Mouse (Mus musculus): ENCODE results near the gene Fam89b.

The Fam89b gene

GRCm38 (mm10) chr19:5685861-5686260 is 43.6 kb downstream of the Fam89b start:
- DNase-seq (ENCODE audit: extremely low spot score, low spot score) = no peak

- DNase-seq (ENCODE audit: extremely low spot score, low spot score) = no peak
Measured at GRCm38 (mm10) chr19:5685431-5685830, 44.0 kb downstream of the Fam89b start.

GRCm38 (mm10) chr19:5684985-5685384 is 44.5 kb downstream of the Fam89b start:
- DNase-seq (ENCODE audit: extremely low spot score, low spot score) = no peak

GRCm38 (mm10) chr19:5684236-5684635 is 45.2 kb downstream of the Fam89b start:
- DNase-seq (ENCODE audit: extremely low spot score, low spot score) = no peak

GRCm38 (mm10) chr19:5680432-5680831 is 49.0 kb downstream of the Fam89b start:
- DNase-seq (ENCODE audit: extremely low spot score, low spot score) = no peak
